Mouse (Mus musculus) thymus, postnatal 25 days (tissue): ENCODE measurements around the gene Khsrp.

ENCODE experiments used
- DNase-seq: peaks from one replicate; pipeline ENCODE4 v3.0.0; 2022

Khsrp gene

DNA sequence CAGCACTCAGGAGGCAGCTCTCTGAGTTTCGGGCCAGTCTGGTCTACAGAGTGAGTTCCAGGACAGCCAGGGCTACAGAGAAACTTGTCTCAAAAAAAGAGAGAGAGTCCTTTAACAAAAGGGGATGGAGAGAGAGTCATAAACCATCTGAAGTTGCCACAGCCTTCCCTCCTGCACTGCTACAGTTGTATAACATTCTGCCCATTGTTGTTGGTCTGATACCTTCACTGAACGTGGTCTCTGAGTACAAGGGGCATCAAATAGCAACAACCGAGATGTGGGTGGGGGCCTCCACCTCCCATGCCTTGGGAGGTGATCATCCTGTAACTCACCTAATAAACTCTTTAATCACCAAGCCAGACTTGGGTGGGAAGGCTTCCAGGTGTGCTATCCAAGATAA lies 45.7 kb downstream of the Khsrp start:
- DNase-seq, result no peak

DNA sequence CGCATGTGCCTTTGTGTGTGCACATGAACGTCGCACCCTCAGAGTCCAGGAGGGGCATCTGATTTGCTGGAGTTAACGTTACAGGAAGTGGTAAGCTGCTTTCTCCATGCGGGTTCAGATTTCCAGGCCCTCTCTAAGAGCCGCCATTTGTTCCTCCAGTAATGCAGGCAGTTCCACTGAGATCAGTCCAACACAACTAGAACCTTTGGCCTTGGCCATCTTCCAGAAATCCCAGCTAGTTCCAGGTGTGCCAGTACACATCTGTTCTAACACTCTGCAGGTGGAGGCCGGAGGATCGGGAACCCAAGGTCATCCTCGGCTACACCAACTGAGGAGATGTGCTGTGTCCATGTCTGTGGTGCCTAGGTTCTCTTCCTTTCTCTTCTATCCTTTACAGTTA lies 46.4 kb downstream of the Khsrp start:
- no peak for DNase-seq

DNA sequence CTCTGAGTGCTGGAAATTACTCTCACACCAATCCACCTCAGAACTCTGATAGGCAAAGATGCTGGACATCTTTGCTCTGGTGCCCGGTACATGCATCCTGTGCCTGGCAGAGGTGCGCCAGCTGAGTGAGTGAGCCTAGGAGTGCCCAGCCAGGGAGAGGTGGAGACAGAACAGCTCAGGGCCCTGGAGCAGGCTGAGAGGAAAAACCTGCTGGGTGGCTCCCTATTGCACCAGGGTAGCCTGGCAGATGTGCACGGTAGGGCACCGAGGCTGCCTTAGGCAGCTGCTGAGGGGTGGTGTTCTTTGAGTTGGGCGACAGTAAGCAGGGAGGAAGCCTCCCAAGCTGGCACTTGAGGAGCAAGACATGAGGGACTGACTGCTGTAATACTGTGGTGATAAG lies 49.3 kb downstream of the Khsrp start, which contains the start of gene Acer1:
Acer1 (minus strand) TSS at position 114 of the 400 bp plus-strand sequence.
- DNase-seq, result no peak

DNA sequence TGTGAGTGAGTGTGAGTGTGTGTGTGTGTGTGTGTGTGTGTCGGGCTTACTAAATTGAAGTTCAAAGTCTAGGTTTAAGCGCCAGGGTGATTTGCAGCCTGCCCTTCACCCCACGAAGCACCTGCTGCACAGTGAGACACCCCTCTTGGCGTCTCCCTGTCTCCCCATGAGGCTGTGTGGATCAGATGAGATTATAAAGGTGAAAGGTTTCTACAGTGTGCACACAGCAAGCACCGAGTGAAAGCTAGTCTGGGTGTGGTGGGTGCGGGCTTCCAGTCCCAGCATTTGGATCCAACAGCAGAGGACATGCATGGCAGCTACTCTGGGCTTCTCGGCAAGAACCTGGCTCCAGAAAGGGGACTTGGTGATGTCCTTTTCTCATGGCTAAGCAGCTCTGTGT lies 50.3 kb downstream of the Khsrp start:
- DNase-seq, result no peak

DNA sequence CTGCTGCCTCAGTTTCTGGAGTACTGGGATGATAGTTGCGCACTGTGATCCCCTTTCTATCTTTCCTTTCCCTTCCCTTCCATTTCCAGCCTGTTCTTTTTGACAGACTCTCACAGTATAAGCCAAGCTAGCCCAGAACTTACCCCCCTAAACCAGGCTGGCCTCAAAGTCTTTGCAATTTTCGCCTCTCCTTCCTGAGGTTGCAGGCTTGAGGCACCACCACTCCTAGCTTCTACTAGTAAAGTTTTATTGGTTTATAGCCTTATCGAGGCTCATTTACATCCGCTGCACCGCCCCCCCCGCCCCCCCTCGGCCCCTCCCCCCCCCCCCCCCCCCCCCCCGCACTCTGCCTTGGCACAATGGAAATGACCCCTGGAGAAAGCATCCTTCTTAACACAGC lies 51.8 kb downstream of the Khsrp start:
- no peak for DNase-seq

DNA sequence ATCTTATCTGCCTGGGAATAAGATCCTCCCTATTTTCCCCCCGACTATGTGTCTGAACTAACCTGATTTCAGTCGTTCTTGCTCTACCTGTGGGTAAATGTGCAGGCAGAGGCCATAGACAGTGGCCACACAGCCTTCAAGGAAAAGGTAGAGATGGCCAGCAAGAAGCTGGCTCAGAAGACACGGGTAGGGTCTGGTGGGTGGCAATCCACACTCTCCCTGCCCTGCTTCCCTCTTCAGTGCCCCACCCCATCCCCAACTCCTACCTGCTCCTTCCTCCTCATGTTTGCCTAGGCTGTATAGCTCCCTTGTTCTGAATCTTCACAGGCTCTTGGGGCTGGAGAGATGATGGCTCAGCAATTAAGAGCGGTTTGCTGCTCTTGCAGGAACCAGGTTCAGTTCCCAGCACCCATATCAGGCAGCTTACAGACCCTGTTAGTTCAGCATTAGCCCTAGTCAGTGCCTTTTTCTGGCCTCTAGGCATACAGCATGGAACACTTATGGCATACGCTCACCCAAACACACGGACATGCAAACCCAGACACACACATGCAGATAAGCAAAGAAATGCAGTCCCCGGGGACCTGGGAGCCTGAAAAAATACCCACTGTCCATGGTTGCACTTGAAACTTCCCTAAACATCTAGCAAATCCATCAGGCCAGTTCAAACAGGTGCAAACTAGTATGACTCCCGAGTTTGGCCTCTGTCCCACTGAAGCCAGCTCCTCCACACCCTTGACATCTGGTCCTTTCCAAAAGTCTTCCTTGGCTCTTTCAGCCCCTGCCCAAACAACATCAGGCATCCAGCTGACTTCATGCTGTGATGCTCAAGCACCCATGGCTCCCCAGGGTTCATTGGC lies 54.6 kb downstream of the Khsrp start:
- DNase-seq, result no peak

DNA sequence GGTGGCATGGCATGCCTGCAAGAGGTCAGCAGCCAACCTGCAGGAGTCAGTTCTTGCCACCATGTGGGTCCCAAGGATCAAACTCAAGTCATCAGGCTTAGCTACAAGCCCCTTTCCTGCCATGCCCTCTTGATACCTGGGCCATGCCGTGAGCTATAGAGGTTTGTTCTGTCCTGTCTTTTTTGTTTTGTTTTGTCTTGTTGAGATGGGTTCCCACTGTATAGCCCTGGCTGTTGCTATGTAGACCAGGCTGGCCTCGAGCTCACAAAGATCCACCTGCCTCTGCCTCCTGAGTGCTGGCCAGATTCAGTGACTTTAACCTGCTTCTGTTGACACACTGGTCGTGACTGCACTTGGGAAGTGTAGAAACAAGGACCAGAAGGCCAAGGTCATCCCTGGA lies 55.9 kb downstream of the Khsrp start:
- no peak for DNase-seq

DNA sequence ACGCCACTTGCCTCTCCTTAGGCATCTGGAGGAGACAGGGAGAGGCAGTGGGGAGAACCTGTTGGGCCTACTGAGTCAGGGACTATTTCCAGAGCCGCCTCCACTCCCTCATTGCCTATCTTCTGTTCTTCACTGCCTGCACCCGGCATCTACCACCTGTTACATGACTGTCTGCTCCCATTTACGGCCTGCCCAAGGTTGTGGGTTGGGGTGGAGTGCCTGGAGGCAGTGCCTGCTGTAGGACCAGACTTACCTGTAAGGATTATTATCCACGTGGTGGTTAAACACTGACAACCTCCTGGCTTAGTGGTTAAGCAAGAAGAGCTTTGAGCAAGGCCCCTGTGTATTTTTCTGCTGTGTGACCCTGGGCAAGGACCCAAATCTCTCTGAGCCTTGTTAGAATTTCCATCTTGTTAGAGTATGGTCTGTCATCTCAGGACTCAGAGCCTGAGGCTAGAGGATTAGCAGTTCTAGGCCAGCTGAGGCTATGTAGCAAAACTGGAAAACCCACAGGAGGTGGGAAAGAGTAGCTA lies 56.5 kb downstream of the Khsrp start:
- no peak for DNase-seq

DNA sequence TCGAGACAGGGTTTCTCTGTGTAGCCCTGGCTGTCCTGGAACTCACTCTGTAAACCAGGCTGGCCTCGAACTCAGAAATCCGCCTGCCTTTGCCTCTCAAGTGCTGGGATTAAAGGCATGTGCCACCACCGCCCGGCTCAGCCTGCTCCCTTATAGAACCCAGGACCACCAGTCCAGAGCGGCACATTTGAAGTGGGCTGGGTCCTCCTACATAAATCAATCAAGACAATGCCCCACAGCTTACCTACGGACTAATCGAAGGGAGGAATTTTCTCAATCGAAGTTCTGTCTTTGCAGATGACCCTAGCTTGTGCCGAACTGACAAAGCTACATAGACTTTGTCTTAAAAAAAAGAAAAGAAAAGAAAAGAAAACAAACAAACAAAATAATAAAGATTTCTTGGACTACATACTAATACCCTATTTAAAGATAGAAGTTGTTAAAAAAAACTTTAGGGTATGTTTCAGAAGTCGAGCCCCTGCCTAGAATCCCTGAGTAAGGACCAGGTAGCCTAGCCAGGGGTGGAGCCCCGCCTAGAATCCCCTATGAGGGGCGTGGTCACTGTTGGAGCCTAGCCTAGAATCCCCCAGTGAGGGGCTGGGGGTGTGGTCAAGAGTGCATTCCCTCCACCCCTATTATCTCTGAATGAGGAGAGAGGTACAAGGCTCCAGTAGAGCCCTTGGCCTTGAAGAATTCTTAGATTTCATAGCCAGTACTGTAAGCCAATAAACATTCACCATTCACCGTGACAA lies 57.2 kb downstream of the Khsrp start:
- no peak for DNase-seq
